Comparison of ENCODE assay signal across 25 mouse cellular contexts in genomic region chr10:94174652-94175051, GRCm38 (mm10). TPM values are rescaled to one million over a fixed set of nuclear protein-coding genes. Genes with fewer than 3 reads are reported as not detected.
DNase-seq lines count a peak whose midpoint lies in the region; TF ChIP-seq lines count a peak whose summit lies in the region.
"Had no signal": no experiment of that assay in that cellular context is flagged by ENCODE, and none has a peak within 500 bp of the region (broad histone marks: within the 10 kb centered on the region; RNA-seq: fewer than 3 reads in every experiment).

No protein-coding gene starts in this region.

- peaks cover 46% of the 10 kb centered on the region for H3K36me3 ChIP-seq in C2C12 (ENCODE audit: control insufficient read depth, insufficient read depth)

- no peaks in the 10 kb centered on the region for H3K27me3 ChIP-seq in C2C12 (ENCODE audit: control insufficient read depth, insufficient read depth, insufficient read length)
- H3K27me3 ChIP-seq: embryonic facial prominence, embryonic 15.5 days; forebrain, embryonic 12.5 days; heart, embryonic 15.5 days; hindbrain, embryonic 12.5 days; limb, embryonic 12.5 days; liver, embryonic 12.5 days; midbrain, embryonic 13.5 days had no signal

- TF ChIP-seq CTCF in C2C12 (IDR thresholded peaks at IDR 0.05; ENCODE audit: control insufficient read depth, insufficient read depth, insufficient read length), result no peak

- DNase-seq in adrenal gland, adult 8-10 months, result peak; percentile 48
- no peak for DNase-seq in adrenal gland, adult 18-20 months (ENCODE audit: low spot score in 2 of 2)
- DNase-seq in 3134 (ENCODE audit: extremely low read depth, insufficient read length, low spot score), result peak; percentile 47
- peak; percentile 58 for DNase-seq in adrenal gland, postnatal 14 days
- no peak for DNase-seq in testis, postnatal 14 days (ENCODE audit: low spot score)
- no peak for DNase-seq in layer of hippocampus, adult 9-10 months (ENCODE audit: low spot score)
- DNase-seq: cerebellum, adult 2 months; cerebellum, postnatal 14 days; forebrain, postnatal 0 days; gastrocnemius, postnatal 14 days; heart, postnatal 36 days; kidney, adult 9 months; kidney, postnatal 14 days; liver, postnatal 0 days; lung, postnatal 36 days had no signal

- no peak overlapping the region for H3K4me3 ChIP-seq in C2C12 (ENCODE audit: insufficient read depth, poor library complexity, severe bottlenecking)
- H3K4me3 ChIP-seq: embryonic facial prominence, embryonic 15.5 days; forebrain, embryonic 12.5 days; heart, embryonic 10.5 days; heart, embryonic 15.5 days; hindbrain, embryonic 12.5 days; left cerebral cortex, adult 2 months; limb, embryonic 12.5 days; liver, embryonic 12.5 days; midbrain, embryonic 13.5 days had no signal

- no peak overlapping the region for H3ac ChIP-seq in C2C12 (ENCODE audit: control insufficient read depth, insufficient read length, low read depth)

- no peaks in the 10 kb centered on the region for H3K79me3 ChIP-seq in C2C12 (ENCODE audit: low read depth)

- no peaks in the 10 kb centered on the region for H3K79me2 ChIP-seq in C2C12 (ENCODE audit: control insufficient read depth, insufficient read depth)

TF ChIP-seq in C2C12, 6 proteins besides CTCF, POLR2A, EP300 and RAD21:
- TF ChIP-seq MYOG (IDR thresholded peaks at IDR 0.05; ENCODE audit: control insufficient read depth, extremely low read depth, insufficient read length) (no peak), USF1 (IDR thresholded peaks at IDR 0.05; ENCODE audit: low read depth) (peak; percentile 91), MYOD1 (IDR thresholded peaks at IDR 0.05; ENCODE audit: control insufficient read depth, insufficient read length, low read depth) (no peak), FOSL1 (IDR thresholded peaks at IDR 0.05; ENCODE audit: insufficient read depth, low read length, poor library complexity, severe bottlenecking) (no peak)

RNA-seq across cellular contexts. Expression of gene Ndufa12, which starts 23.9 kb away (rescaled TPM):
- 100 to 1,000 TPM; 224 to 278 (median 248) TPM for total RNA-seq in adrenal gland, adult 8-10 months (2022)
- 100 to 1,000 TPM; 359 to 463 TPM for total RNA-seq in adrenal gland, adult 18-20 months (2021)
- 364 TPM for polyA plus RNA-seq in C2C12 (2012; fragmentation: generic; extraction: Trizol)
- total RNA-seq in adrenal gland, postnatal 14 days (2021), result 479 and 503 TPM in 2 replicates

RNA-seq across cellular contexts. Expression of gene Nr2c1, which starts 26.8 kb away (rescaled TPM):
- total RNA-seq in adrenal gland, adult 8-10 months (2022), result 10 to 100 TPM; 12.7 to 17.0 (median 14.6) TPM
- total RNA-seq in adrenal gland, adult 18-20 months (2021), result 10 to 100 TPM; 10.1 to 11.1 TPM
- 5.2 TPM for polyA plus RNA-seq in C2C12 (2012; fragmentation: generic; extraction: Trizol)
- 13.2 and 14.0 TPM in 2 replicates for total RNA-seq in adrenal gland, postnatal 14 days (2021)

Comparison
In these comparisons a context has a peak if more than half of its experiments do, and no peak if none do; other contexts are left out.
1. DNase-seq: peak in adrenal gland, adult 8-10 months (single experiment), 3134 (single experiment) and adrenal gland, postnatal 14 days (single experiment); none in adrenal gland, adult 18-20 months (0 of 2), testis, postnatal 14 days (single experiment) and layer of hippocampus, adult 9-10 months (single experiment).